Mouse (Mus musculus) erythroblast, embryonic 14.5 days (primary cell): ENCODE measurements around the gene Rpl19. TPM values are rescaled to one million over a fixed set of nuclear protein-coding genes. Genes with fewer than 3 reads are reported as not detected.

ENCODE experiments used
- H3K27me3 ChIP-seq: 2 replicates; pipeline ENCODE4 v1.6.1; 2012; ENCODE audit warnings: inconsistent platforms; ENCODE audit not compliant: control insufficient read depth
- H3K36me3 ChIP-seq: 2 replicates; pipeline ENCODE4 v1.6.1; 2012; ENCODE audit warnings: mild to moderate bottlenecking, inconsistent platforms; ENCODE audit not compliant: control insufficient read depth
- H3K4me1 ChIP-seq: 2 replicates; pipeline ENCODE4 v1.6.1; 2012; ENCODE audit warnings: inconsistent platforms; ENCODE audit not compliant: control insufficient read depth
- H3K4me3 ChIP-seq: replicated peaks from 2 replicates; pipeline ENCODE3; 2012; ENCODE audit warnings: moderate library complexity, mild to moderate bottlenecking, inconsistent platforms
- H3K9me3 ChIP-seq: 2 replicates; pipeline ENCODE4 v1.6.1; 2012; ENCODE audit warnings: low read length, inconsistent platforms, mixed read lengths; ENCODE audit not compliant: control insufficient read depth
- GATA1 ChIP-seq: IDR thresholded peaks from 2 replicates; pipeline ENCODE4 v1.6.1; 2012; ENCODE audit warnings: low read length, inconsistent platforms, mixed read lengths
- TAL1 ChIP-seq: IDR thresholded peaks from 3 replicates; pipeline ENCODE4 v1.6.1; 2012; ENCODE audit warnings: low read length, inconsistent platforms, mixed read lengths
- polyA plus RNA-seq: library from polyadenylated mRNA; stranded (reverse); fragments of >175 nt; gene quantifications from 2 replicates; pipeline ENCODE4 v1.2.3, GENCODE M21; 2012

Rpl19 gene
- polyA plus RNA-seq, 1 experiment, result 241 TPM

- no peak for TF ChIP-seq TAL1
- no peak for TF ChIP-seq GATA1
- peaks cover 7% of the 10 kb centered on the region for H3K9me3 ChIP-seq
- H3K4me1 ChIP-seq, result no peaks in the 10 kb centered on the region
- no peak overlapping the region for H3K4me3 ChIP-seq
- H3K27me3 ChIP-seq, result peaks cover 4% of the 10 kb centered on the region
- H3K36me3 ChIP-seq, result no peaks in the 10 kb centered on the region
Observed at GRCm38 (mm10) chr11:98073442-98073841, 46.9 kb downstream of the Rpl19 start.

- Histone ChIP-seq H3K9me3 (peaks cover 7% of the 10 kb centered on the region), H3K36me3 (no peaks in the 10 kb centered on the region), H3K4me1 (no peaks in the 10 kb centered on the region), H3K4me3 (no peak overlapping the region), H3K27me3 (peaks cover 4% of the 10 kb centered on the region)
- no peak for TF ChIP-seq TAL1
- TF ChIP-seq GATA1, result no peak
Observed at GRCm38 (mm10) chr11:98075195-98075808, 48.8 kb downstream of the Rpl19 start.

- H3K4me3 ChIP-seq, result no peak overlapping the region
- H3K27me3 ChIP-seq, result peaks cover 4% of the 10 kb centered on the region
- TF ChIP-seq TAL1 (no peak), GATA1 (no peak)
- no peaks in the 10 kb centered on the region for H3K4me1 ChIP-seq
- peaks cover 4% of the 10 kb centered on the region for H3K9me3 ChIP-seq
- H3K36me3 ChIP-seq, result no peaks in the 10 kb centered on the region
Observed at GRCm38 (mm10) chr11:98077086-98077485, 50.6 kb downstream of the Rpl19 start.

Other genes starting within 250 kb of the Rpl19 start
- gene Rpl23, start 244.3 kb upstream of the Rpl19 start, polyA plus RNA-seq, result 22.6 and 32.2 TPM in 2 replicates
- 0.41 and 0.56 TPM in 2 replicates for gene Lasp1, start 227.7 kb upstream of the Rpl19 start, polyA plus RNA-seq
- gene B230217C12Rik, start 185.9 kb upstream of the Rpl19 start, polyA plus RNA-seq, result not detected in 2 replicates
- gene Fbxo47, start 142.6 kb upstream of the Rpl19 start, polyA plus RNA-seq, result not detected in 2 replicates
- gene Plxdc1, start 40.3 kb upstream of the Rpl19 start, polyA plus RNA-seq, result 0.02 TPM in 2 replicates
- gene Arl5c, start 30.5 kb upstream of the Rpl19 start, polyA plus RNA-seq, result not detected in 2 replicates
- gene Cacnb1, start 3.7 kb upstream of the Rpl19 start, polyA plus RNA-seq, result 0.03 TPM in 1 of 2 replicates, not detected in the other
- not detected in 2 replicates for gene Stac2, start 26.8 kb downstream of the Rpl19 start, polyA plus RNA-seq
- gene Fbxl20, start 123.7 kb downstream of the Rpl19 start, polyA plus RNA-seq, result 0.25 and 0.28 TPM in 2 replicates
- gene Med1, start 166.6 kb downstream of the Rpl19 start, polyA plus RNA-seq, result 1.0 and 1.1 TPM in 2 replicates
- gene Cdk12, start 176.3 kb downstream of the Rpl19 start, polyA plus RNA-seq, result 1.6 and 1.8 TPM in 2 replicates